Mouse (Mus musculus): ENCODE data around the gene Pop5. TPM values are rescaled to one million over a fixed set of nuclear protein-coding genes. Genes with fewer than 3 reads are reported as not detected.
A peak's percentile ranks its signal among the peaks of the same experiment; 100 is the strongest.

The Pop5 gene
- 10 to 100 TPM; 68.7 to 72.8 TPM for total RNA-seq (2021)
- long read RNA-seq, experiment 1, partial matches to known transcripts, result 25 of 31 reads
- long read RNA-seq, experiment 1, other reads (novel, unspliced or antisense), result 6 of 31 reads
- long read RNA-seq, experiment 2, partial matches to known transcripts, result 56 of 60 reads
- long read RNA-seq, experiment 2, other reads (novel, unspliced or antisense), result 1 of 60 reads

DNA sequence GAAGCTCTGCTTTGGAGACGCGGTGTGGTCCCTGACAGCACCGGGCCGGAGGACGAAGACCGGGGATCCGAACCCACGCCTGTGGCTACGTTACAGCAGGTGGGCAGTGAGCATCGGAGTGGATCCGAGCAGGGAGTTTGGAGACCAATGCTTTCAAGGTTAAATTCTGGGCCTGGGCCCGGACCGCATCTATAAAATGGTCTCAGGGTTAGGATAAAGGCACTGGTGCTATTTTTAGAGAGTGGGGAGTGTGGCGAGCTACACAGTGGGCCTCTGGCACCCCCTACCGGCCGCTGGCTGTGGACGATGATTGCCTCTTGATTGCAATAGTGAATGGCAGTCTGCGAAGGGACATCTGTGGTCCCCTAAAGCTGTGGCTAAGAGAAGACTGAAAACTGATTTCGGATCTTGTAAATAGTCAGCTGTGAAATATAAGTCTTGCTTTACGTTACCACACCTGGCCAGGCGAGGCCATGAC, at the start of gene Pop5:
TSS of gene Pop5 (plus strand) at position 51 of the 478 bp plus-strand sequence.
- peak; percentile 91 to 92 for DNase-seq (ENCODE audit: low spot score in 2 of 2)

DNA sequence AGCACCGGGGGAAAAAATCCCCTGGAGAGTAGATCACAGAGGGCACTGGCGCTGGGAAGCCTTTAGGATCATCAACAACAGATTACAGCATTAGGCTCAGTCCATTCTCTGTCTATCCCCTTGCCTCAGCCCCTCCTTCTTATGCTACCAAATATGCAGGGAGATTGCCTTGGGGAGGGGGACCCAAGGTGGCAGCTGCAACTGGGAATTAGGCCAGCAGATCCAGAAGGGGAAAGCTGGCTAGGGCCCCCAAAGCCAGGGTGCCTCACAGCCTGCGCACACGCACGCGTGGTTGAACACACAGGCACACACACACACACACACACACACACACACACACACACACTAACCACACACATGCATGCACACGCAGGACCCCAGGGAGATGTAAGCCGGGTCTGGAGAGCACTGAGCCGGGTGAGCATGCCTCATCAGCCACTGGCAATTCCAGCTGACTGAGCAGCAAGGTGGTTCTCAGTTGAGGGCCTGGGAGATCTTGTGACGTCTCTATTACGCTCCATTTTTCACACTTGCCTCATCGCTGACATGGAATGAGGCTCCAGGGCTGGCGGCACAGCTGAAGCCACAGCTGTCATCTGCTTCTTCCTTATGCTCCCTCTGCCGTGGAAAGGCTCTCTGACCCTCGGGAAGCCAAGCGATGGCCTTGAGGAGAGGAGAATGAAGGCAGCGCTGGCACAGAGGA, 49.1 kb upstream of the Pop5 start:
- DNase-seq (ENCODE audit: low spot score in 2 of 2), result no peak

DNA sequence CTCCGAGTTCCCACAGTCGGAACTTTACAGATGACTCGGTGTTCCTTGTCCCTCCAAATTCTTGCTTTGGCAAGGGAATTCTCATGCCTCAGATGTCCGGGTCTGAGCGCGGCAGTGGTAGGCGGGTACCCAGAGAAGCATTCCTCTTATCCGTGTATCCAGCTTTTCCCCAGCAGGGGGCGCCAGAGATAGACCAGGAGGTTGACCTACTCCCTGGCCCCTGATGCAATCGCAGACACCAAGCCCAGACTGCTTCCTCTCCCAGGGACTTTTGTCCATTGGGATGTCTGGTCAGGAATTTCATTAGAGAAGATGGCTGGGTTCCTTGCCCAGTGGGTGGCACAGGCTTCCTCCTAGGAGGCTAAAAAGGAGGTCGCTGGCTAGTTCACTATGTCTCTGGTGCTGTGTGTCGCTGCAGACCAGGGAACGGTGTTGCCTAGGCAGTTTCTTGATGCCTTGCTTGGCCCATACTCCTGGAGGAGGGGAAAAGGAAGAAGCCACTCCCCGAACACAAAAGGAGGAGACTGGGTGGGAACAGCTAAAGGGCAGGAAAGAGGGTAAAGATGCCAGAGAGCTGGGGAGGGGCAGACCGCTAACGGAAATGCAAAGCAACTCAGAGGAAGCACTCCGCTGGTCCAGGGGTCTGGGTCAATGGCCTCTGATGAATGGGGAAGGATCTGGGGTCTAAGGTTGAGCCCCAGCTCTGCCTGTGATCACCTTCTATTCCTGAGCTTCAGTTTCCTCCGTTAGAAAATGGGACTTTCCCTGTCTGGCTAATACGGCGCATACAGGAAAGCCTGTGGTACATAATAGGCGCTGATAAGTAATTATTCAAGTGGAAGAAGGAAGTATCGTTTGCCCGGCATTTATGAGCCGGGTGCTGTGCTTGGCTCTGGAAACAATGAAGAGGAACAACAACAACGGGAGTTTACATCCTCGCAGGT, 48.2 kb upstream of the Pop5 start:
- DNase-seq (ENCODE audit: low spot score in 2 of 2), result peak; percentile 90 to 94

DNA sequence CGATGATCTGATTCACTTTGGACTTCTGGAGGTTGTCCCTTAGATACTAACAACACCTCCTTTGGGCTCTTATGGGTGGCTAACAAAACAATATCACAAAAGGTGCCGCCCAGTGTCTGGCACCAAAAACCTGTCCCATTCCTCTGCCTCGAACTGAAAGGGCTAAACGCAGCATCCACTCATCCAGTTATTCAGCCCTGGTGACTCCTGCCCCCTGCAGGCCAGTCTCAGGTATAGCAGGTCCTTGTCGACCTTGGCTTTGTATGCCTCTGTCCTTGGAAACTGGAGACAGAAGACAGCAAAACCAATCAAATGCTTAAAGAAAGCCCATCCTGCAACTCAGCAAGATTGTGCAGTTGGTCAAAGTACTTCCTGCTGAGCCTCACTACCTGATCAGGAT, 46.8 kb upstream of the Pop5 start:
- DNase-seq (ENCODE audit: low spot score in 2 of 2), result no peak

DNA sequence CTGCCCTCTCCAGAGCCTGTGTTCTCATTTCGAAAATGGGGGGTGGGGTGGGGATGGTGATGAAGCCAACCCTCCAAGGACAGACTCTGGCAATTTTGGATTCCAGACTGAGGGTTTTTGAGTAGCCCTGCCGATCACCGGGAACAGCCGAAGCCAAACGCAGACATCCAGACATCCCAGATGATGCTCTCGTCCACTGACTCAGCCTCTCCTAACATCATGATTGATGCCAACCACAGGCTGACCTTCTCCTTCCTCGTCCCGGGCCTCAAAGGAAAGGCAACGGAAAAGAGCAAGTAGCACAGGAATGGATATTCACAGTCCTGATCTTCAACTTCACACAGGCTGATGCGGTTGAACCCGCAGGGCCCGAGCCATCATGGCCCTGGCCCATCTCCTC, 45.6 kb upstream of the Pop5 start:
- no peak for DNase-seq (ENCODE audit: low spot score in 2 of 2)

DNA sequence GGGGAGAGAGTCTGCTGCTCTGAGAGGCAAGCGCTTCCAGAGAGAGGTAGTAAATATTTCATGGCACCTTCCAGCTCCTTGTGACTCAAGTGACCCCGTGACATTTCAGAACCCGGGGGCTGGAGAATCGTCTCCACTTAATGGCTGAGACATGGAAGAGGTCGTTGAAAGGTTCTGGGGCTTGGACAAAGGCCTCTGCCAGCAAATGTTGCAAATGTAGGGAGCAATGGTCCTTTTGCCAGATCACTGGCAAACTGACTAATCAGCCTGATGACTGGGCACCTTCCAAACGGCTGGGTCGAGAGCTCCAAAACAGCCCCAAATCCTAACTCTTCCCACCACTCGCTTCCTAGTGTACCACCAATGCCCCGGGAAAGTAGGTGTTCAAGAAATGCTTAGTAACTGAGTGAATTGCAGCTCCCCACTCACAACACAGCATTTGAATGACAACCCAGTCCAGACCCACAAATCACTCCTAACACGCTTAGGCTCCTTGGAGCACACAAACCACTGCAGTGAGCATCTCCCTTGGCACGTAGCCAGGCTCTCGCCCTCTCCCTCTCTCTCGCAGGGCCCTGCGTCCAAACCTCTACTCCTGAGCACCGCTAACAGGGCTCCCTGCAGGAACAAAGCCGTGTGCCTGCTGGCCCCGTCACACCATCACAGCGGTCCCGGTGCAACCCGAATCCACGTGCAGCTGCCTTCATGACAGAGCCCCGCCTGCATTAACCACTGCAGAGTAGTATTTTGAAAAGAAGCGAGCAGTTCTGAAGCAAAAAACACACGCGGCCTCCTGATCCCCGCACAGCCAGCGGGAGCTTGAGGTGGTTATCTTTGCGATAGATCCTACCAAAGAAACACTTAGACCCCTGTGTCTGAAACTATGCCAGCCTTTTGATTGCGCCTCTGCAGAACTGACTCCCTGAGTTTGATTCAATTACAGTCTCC, 43.5 kb upstream of the Pop5 start:
- no peak for DNase-seq (ENCODE audit: low spot score in 2 of 2)

DNA sequence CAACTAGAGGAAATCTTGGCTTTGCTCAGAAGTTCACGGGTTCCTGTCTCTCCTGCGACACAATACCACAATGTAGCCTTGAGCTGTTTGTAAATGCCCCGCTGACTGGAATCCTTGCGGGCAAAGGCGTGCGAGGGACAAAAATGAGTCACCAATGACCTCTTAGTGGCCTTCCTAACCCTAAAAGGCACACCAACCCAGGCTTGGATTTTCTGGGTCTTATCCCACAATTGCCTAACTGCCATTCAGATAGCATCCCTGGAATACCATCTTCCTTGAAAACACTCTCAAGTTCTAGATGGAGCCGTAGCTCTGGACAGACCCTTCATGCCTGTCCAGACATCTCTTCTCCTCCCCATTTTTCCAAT, 42.8 kb upstream of the Pop5 start:
- no peak for DNase-seq (ENCODE audit: low spot score in 2 of 2)

DNA sequence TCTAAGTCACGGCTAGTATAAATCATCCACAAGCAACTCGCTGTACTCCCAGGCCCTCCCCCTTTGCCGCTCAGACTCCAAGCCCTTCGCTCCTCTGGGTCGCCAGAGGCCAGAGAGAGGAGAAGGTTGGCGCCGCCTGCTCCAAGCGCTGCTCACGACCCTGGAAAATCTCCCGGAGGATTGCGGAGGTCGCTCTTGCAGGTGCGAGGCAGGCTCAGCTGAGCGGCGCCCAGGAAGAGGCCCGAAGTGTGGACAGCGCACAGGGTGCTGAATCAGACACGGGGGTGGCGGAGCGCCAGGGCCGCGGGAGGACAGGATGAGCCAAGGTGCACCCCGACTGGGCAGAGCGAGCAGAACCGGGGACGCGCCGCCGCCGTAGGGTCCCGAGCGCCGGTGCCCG, 42.4 kb upstream of the Pop5 start:
- DNase-seq (ENCODE audit: low spot score in 2 of 2), result no peak

DNA sequence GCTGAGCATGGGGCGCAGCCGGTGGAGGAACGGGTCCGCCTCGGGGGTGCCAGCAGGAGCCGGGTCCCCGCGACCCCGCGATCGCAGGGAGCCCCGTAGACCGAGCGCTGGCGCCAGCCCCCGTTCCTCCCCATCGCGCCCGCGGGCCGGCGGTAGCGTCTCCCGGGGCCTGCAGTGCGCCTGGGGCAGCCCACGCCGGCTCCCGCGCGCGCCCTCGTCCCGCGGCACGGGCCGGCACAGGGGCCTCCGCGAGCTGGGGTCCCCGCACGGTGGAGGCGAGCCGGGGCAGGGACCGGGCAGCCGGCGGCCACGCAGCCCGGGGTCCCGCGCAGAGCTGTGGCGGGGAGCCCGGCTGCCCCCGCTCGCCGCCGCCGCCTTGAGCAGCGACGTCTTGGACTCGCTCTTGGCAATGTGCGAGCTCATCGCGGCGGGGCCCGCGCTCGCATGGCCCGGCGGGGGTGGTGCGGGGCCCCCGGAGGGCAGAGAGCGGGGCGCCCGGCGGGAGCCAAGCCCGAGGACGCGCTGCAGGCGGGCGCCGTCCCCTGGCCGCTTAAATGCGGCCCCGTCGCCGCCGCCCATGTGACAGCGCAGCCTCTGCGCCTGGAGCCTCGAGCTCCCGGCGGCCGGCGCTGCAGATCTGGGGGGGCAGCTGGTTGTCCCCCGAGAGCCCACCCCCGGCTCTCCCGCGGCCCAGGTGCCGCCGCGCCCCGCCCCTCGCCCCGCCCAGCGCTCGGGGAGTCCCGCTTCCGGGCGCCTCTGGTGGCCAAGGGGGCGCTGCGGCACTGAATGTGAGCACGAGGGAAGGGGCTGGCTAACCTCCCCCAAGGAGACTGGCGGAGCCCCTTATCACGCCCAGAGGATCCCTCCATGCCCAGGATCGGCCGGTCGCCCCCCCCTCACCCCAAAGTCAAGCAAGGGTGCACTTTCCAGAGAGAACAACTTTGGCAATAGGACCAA, 41.7 kb upstream of the Pop5 start, which contains the start of gene Cabp1:
TSS of gene Cabp1 (minus strand) at position 713 of the 957 bp plus-strand sequence.
- peak in 1 of 2 experiments; percentile 69 for DNase-seq (ENCODE audit: low spot score in 2 of 2)

DNA sequence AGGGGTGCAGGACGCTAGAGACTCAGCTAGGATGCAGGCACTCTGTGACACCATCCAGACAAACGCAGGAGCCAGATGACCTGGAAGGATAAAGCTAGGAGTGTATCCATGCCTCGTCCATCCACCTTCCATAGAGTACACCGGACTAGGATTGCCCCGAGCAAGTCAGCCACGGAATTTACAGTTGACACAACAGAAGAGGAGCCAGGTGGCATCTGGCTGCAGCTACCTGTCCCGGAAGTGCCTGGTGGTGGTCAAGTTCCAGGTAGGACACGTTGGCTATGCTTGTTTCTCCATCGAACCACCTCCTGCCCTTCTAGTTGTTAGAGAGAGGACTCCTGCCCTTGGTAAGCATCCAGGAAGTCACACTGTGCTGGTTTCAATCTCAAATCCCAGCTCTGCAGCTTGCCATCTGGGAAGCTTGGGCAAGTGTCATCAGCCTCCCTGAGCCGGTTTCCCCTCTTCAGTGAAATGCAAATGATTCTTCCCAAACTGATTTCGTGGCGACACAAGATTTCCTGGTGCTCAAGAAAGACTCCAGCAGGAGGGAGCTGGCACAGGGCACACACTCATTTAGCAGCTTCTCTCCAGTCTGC, 40.9 kb upstream of the Pop5 start:
- DNase-seq (ENCODE audit: low spot score in 2 of 2), result no peak

DNA sequence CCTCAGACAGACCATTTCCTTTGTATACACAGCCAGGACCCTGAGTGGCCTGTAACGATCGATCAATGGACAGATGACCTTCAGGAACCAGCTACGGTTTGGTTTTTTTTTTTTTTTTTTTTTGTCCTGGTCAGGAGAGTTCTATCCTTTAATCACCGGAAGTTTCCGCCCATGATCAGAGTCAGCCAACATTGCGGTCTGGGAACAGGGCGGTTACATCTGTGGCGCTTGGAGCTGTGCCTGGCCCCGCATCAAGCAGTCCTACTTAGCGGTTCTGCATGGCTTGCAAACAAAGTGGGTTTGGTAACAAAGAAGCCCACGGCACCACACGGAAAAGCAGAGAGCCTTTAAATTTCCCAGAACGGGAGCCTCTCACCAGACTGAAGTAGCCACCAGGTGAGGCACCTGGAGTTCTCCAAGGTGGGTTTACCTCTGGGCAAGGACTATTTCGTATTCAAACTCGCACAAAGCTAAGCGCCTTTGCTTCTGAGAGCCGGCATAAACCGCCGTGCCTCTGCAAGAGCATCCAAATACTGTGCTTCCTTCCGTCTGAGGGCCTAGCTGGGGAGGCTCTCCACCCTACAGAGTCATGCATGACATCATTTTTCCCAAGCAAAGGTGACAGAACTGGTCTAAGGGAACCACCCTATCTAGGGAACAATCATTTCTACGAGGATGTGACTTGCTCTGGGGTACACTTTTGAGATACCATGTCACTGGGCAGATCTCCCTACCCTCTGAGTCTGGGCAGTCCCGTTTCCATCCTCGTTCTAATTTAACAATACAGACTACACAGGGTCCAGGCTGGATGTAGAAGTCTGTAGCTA, 31.7 kb upstream of the Pop5 start:
- DNase-seq (ENCODE audit: low spot score in 2 of 2), result no peak

DNA sequence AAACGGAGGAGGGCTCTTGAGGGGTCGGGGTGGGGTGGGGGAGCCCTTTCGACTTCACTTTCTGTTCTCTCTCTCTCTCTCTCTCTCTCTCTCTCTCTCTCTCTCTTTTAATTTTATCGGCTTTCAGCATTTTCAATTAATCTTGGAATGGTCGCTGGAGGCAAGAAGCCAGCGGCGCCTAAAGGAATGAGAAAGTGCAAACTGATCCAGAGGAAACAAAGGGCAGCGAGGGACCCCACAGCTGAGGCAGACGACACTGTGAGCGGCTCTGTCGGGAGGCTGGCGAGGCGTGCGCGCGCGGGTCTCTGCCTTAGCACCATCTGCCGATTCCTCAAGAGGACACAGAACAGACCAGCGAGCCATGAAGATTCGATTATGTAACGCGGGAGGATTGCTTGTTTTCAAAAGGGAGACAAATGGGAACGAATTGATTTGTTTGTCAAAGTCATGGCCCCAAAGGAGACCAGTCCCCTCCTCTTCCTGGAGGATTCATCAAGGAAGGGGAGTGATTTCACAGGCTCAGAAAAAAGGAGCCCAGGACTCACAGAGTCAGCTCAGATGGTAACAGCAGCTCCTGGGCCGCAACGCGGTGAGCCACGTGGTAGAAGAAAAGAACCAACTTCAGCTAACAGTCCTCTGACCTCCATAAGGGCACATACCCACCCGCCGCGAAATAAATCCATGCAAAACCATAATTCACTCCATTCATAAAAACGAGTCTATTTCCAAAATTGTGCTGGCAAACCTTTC, 30.9 kb upstream of the Pop5 start:
- DNase-seq (ENCODE audit: low spot score in 2 of 2), result peak in 1 of 2 experiments; percentile 53

DNA sequence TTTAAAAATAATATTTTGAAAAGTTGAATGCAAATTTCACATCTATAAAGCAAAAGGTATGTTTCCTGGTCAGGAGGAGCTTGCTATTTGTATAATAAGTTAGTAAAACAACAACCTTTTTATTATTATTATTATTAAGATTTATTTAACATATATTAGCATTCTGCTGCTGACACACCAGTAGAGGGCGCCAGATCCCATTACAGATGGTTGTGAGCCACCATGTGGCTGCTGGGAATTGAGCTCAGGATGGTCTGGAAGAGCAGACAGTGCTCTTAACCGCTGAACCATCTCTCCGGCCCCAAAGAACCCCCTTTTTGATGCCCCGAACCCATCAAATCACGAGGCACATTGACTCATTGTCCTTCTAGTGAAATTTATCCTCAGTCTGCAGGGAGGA, 28.4 kb upstream of the Pop5 start:
- no peak for DNase-seq (ENCODE audit: low spot score in 2 of 2)

DNA sequence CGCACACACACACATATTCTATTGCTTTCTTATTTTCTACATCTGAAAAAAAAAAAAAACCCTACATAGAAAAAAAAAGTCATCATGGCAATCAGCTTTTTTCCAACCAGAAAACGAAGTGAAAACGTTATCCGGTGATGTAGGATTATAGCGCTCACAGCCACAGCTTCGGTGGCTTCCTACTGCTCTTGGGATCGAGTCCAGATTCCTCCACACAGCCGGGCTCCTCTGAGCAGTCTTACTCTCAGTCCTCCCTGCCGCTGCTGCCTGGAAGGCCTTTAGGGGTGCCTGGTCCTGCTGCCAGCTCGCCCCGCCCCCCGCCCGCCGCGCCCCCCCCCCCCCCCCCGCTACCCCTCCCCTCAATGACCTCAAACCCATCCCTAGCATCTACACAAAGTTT, 27.7 kb upstream of the Pop5 start:
- DNase-seq (ENCODE audit: low spot score in 2 of 2), result no peak

DNA sequence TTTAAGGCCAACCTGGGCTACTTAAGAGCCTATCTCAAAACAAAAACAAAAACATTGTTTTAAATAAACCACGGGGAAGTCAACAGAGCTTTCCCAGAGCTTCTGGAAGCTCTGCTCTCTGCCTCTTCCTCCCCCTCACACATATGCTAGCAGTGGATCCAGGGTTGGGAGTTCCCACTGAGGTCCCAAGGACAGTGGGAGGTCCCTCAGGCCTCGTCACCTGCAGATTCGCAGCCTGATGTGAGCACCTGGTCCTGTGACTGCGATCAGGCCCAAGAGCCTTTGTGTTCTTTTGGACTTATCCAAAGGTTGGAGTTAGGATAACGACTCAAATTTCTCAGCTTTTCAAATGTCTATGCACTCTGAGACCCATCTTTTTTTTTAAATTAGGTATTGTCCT, 27.0 kb upstream of the Pop5 start:
- DNase-seq (ENCODE audit: low spot score in 2 of 2), result no peak

DNA sequence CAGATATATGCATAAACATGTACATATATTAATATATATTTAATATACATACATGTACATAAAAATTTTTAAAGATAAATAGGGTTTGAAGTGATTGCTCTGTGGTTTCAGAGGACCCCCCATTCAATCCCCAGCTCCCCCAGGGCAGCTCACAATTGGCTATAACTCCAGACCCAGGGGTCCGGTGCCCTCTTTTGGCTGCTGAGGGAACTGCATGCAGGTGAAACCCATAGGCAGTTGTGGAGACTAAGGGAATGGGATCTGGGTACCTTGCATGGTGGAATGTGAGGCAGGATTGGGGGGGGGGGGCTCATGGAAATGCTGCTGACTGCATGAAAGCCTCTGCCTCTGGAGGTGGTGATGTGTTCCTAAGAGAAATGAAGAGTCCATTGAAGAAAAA, 25.3 kb upstream of the Pop5 start:
- DNase-seq (ENCODE audit: low spot score in 2 of 2), result no peak

DNA sequence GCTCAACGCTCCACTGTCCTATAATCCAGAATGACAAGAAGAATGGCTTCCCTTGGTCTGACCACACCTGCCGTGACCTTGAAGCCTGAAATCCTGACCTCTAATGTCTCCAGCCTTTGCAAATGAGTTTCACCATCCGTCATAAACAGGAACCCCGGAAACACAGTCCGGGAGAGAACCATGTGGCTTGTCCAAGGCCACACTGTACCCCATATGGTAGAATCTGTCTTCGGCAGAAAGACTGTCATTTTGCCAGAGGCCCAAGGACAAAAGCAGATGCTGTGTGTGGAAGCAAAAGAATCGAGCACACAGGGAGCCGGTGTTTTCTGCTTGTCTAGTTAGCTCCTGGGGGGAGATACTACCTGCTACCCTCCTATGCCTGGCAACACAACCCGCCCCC, 23.2 kb upstream of the Pop5 start:
- no peak for DNase-seq (ENCODE audit: low spot score in 2 of 2)

DNA sequence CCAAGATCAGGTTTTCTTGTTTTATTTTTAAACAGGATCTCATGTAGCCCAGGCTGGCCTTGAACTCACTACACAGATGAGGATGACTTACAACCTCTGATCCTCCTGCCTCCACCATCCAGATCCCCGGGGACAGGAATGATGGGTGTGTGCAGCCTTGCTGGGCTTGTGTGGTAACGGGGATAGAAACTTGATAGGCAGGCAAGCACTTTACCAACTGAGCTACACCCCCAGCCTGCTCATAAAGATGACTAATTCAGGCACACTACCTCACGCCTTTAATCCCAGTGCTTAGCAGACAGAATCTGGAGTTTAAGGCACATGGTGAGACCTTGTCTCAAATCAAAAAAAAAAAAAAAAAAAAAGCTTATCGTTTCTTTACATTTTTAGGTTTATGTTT, 22.8 kb upstream of the Pop5 start:
- DNase-seq (ENCODE audit: low spot score in 2 of 2), result no peak

All from layer of hippocampus, postnatal 14 days (tissue).